Mouse (Mus musculus) gastrocnemius, postnatal 4 days (tissue): Measurements from ENCODE around the gene Colgalt1. TPM values are rescaled to one million over a fixed set of nuclear protein-coding genes. Genes with fewer than 3 reads are reported as not detected.

Experiments
- DNase-seq, 2 experiments: peaks; one replicate each; pipeline ENCODE4 v3.0.0; 2021 to 2022; ENCODE audit warnings: low spot score in 2 of 2, mixed read lengths in 2 of 2
- total RNA-seq, 2 experiments: library from RNA; stranded (reverse); gene quantifications; 2 replicates each; pipeline ENCODE4 v1.2.3; 2021

Colgalt1 gene
- total RNA-seq, 2 experiments from 2014 or later, result 63.9 to 77.4 TPM

GRCm38 (mm10) chr8:71588762-71589161, 22.0 kb upstream of the Colgalt1 start:
- no peak for DNase-seq

- DNase-seq, result no peak
Observed at GRCm38 (mm10) chr8:71591017-71591416, 19.8 kb upstream of the Colgalt1 start.

GRCm38 (mm10) chr8:71591471-71592373, 19.1 kb upstream of the Colgalt1 start, which contains the start of gene Pgls:
Pgls (plus strand) TSS chr8:71592176.
- peak; percentile 89 to 95 for DNase-seq

GRCm38 (mm10) chr8:71592374-71593170, 18.2 kb upstream of the Colgalt1 start:
- peak; percentile 61 to 77 for DNase-seq

- no peak for DNase-seq
Observed at GRCm38 (mm10) chr8:71593556-71594323, 17.1 kb upstream of the Colgalt1 start.

GRCm38 (mm10) chr8:71594324-71594722, 16.5 kb upstream of the Colgalt1 start:
- no peak for DNase-seq

- peak; percentile 81 to 91 for DNase-seq
Observed at GRCm38 (mm10) chr8:71595862-71596261, 14.9 kb upstream of the Colgalt1 start.

- no peak for DNase-seq
Observed at GRCm38 (mm10) chr8:71596384-71596783, 14.4 kb upstream of the Colgalt1 start.

GRCm38 (mm10) chr8:71596798-71597197, 14.0 kb upstream of the Colgalt1 start:
- DNase-seq, result no peak

- DNase-seq, result no peak
Observed at GRCm38 (mm10) chr8:71597451-71597850, 13.3 kb upstream of the Colgalt1 start, which contains the start of gene Fam129c. Fam129c (plus strand) TSS chr8:71597648.

- DNase-seq, result no peak
Observed at GRCm38 (mm10) chr8:71598375-71598774, 12.4 kb upstream of the Colgalt1 start.

- DNase-seq, result no peak
Observed at GRCm38 (mm10) chr8:71598841-71599240, 12.0 kb upstream of the Colgalt1 start.

- DNase-seq, result no peak
Observed at GRCm38 (mm10) chr8:71601939-71602665, 8.7 kb upstream of the Colgalt1 start.

GRCm38 (mm10) chr8:71602666-71603334, 8.0 kb upstream of the Colgalt1 start:
- peak in 1 of 2 experiments; percentile 45 for DNase-seq

- no peak for DNase-seq
Observed at GRCm38 (mm10) chr8:71604021-71604420, 6.8 kb upstream of the Colgalt1 start.

GRCm38 (mm10) chr8:71612141-71612540, 1.3 kb downstream of the Colgalt1 start:
- no peak for DNase-seq

GRCm38 (mm10) chr8:71613418-71613817, 2.6 kb downstream of the Colgalt1 start:
- DNase-seq, result no peak

- no peak for DNase-seq
Observed at GRCm38 (mm10) chr8:71619786-71620185, 9.0 kb downstream of the Colgalt1 start.

GRCm38 (mm10) chr8:71625088-71625487, 14.3 kb downstream of the Colgalt1 start:
- no peak for DNase-seq

- DNase-seq, result no peak
Observed at GRCm38 (mm10) chr8:71626753-71627152, 16.0 kb downstream of the Colgalt1 start.
